Mouse (Mus musculus) bone marrow macrophage, adult 2 months (primary cell): Measurements from ENCODE around the gene Slc35g2. TPM values are rescaled to one million over a fixed set of nuclear protein-coding genes. Genes with fewer than 3 reads are reported as not detected.
A peak's percentile ranks its signal among the peaks of the same experiment; 100 is the strongest.

Source experiments
- H3K27ac ChIP-seq: 2 replicates; pipeline ENCODE4 v1.5.1; 2012; ENCODE audit warnings: low read depth, low read length; ENCODE audit not compliant: insufficient read depth
- H3K4me1 ChIP-seq: 2 replicates; pipeline ENCODE4 v1.6.1; 2012; ENCODE audit warnings: low read length; ENCODE audit not compliant: control insufficient read depth, insufficient read depth
- H3K4me3 ChIP-seq: 2 replicates; pipeline ENCODE4 v1.5.1; 2012; ENCODE audit warnings: mild to moderate bottlenecking, low read length, moderate library complexity; ENCODE audit not compliant: insufficient read depth
- CTCF ChIP-seq: IDR thresholded peaks from 2 replicates; pipeline ENCODE4 v1.5.1; 2012; ENCODE audit warnings: low read depth, mild to moderate bottlenecking, low read length, moderate library complexity
- POLR2A ChIP-seq: IDR thresholded peaks from 2 replicates; pipeline ENCODE4 v1.6.1; 2012; ENCODE audit warnings: mild to moderate bottlenecking, low read depth, low read length, borderline replicate concordance
- polyA plus RNA-seq: library from polyadenylated mRNA; stranded (reverse); fragments of >200 nt; gene quantifications from 2 replicates; pipeline ENCODE4 v1.2.4, GENCODE M21; 2012; ENCODE audit not compliant: missing spikeins, insufficient read depth, insufficient read length

Slc35g2 gene
- not detected in 2 replicates for polyA plus RNA-seq

DNA sequence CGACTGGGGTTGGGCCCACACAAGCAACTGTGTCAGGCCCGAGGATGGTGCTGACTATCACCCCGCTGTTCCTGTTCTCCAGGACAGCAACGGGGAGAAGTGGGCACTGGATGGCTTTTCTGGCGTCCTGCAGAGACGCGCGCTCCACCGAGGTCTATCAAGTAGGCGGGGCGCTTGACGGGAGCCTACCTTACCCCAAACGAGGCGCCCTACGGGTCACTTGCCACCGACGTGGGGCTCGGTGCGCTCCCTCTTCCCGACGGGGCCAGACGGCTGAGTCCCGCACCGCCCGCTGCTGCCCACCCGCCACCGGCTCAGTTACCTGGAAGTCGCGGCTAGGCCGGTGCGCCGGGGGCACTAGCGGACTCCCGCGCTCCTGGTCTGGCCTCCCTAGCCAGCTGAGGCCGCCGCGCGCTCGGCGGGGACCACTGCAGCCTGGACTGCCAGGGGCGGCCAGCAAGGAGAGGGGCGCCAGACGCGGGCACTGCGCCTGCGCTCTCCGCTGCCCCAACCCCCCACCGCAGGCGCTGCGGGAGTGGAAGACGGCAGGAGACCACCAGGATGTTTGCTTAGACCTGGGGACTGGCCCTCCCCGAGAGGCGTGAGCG is at the start of gene Slc35g2:
TSS of gene Slc35g2 (minus strand) at position 465 of the 608 bp plus-strand sequence.
- peaks cover 4% of the 10 kb centered on the region; the same call in 1 of the 2 replicates for H3K4me1 ChIP-seq
- H3K4me3 ChIP-seq, result peak within 1 kb of the TSS; percentile 63
- H3K27ac ChIP-seq, result no peak within 1 kb of the TSS
- TF ChIP-seq POLR2A, result no peak
- TF ChIP-seq CTCF, result no peak

DNA sequence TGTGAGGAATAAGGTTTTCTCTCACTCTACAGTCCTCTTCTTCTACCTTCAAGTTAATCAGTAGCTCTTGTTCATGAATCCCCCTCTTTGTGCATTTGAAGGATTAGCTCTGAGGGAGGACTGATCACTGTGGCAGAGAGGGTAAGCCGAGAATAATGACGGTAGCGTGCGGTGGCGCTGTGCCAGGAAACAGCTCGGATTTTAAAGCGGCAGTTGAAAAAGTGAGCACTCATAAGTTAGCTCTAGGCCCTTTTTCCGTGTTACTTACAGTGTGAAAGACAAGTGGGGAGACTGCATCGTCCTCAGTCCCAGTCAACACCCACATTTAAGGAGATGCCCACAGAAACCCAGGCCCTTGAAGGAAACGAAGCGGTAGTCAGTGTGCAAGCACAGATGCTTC is 46.1 kb upstream of the Slc35g2 start:
- TF ChIP-seq POLR2A (no peak), CTCF (no peak)
- Histone ChIP-seq H3K27ac (no peak overlapping the region), H3K4me3 (no peak overlapping the region), H3K4me1 (no peaks in the 10 kb centered on the region)

DNA sequence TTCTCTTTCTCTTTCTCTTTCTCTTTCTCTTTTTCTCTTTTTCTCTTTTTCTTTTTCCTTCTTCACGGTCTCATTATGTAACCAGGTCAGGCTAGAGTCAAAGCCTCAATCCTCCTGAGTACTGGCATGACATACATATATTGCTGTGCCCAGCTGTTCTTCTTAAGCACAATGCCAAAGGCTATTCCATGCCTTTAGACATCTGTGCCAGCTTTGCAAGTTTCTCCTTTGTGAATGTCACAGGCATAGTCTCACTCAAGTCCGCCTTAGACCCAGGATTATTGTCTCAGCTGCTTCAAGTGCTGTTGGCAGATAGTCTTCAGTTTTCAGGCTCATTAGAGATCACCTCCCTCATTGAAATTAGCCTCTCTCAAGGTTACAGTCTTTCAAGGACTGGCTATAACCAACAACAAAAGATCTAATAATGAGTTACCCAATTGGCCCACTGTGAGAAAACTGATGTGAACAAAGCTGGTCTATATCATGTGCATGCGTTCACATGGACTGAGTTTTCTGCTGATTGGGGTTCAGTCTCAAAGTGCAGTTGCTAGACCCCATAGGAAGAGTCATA is 42.7 kb upstream of the Slc35g2 start:
- no peaks in the 10 kb centered on the region for H3K4me1 ChIP-seq
- no peak for TF ChIP-seq CTCF
- H3K4me3 ChIP-seq, result no peak overlapping the region
- no peak overlapping the region for H3K27ac ChIP-seq

DNA sequence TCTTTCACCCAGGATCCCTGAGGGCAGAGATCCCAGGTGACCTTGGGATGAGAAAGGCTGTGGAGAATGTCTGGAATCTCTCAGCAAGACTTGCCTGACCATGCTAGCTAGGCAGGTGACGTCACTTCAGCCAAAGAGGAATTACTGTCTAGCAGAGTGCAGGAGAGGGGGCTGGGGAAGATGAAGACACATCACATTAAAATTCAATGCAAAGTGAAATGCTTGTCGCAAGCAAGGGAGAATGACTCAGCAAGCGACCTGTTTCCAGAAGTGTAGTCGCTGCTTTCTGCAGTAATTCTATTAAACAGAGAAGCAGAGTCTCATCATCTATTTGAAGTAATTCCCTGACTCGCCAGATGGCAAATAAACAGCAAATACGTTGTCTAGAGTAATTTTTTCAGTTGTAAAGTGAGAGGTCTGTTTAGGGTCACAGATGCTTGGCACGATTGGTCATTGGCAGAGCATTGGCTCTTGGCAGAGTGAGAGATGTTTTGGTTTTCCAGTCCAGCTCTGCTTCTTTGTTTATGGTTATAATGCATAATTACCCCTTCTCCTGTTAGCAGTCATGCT is 35.2 kb upstream of the Slc35g2 start:
- Histone ChIP-seq H3K4me1 (peaks cover 8% of the 10 kb centered on the region), H3K4me3 (no peak overlapping the region), H3K27ac (no peak overlapping the region)
- no peak for TF ChIP-seq CTCF
- no peak for TF ChIP-seq POLR2A

DNA sequence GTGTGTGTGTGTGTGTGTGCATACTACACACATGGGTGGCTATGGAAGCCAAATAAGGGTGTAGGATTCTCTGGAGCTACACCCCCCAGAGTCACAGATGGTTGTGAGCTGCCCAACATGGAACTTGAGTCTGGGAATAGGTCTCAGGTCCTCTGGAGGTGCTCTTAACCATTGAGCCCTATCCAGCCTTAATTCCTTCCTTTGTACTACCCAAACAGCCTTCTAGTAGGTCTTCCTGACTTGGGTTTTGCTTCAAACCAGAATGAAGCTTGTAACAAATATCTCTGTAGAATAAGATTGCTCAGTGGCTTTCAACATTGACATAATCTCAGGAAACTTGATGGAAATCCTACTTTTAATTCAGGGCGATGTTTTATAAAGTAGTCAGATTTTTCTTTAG is 34.6 kb upstream of the Slc35g2 start:
- TF ChIP-seq POLR2A, result no peak
- no peak for TF ChIP-seq CTCF
- peaks cover 8% of the 10 kb centered on the region for H3K4me1 ChIP-seq
- no peak overlapping the region for H3K27ac ChIP-seq
- no peak overlapping the region for H3K4me3 ChIP-seq

DNA sequence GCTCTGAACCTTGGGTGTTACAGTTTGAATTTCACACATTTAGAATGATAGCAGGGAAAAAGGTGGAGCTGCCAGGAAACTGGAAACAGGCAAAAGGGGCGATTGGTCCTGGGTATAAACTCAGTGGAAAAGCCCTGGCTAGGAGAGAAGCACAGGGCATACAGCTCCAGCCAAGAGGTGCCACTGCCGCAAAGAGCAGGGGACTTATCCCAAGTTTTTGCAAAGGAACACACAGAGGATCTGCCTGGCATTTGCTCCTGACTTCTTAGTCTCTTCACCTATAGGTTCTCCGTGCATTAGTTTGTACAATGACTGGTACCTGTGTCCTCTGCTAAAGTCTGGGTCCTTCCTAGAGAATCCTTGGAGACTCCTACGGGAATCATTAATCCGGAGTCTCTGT is 32.3 kb upstream of the Slc35g2 start:
- Histone ChIP-seq H3K4me3 (no peak overlapping the region), H3K27ac (no peak overlapping the region), H3K4me1 (peaks cover 8% of the 10 kb centered on the region)
- TF ChIP-seq CTCF (no peak), POLR2A (no peak)

DNA sequence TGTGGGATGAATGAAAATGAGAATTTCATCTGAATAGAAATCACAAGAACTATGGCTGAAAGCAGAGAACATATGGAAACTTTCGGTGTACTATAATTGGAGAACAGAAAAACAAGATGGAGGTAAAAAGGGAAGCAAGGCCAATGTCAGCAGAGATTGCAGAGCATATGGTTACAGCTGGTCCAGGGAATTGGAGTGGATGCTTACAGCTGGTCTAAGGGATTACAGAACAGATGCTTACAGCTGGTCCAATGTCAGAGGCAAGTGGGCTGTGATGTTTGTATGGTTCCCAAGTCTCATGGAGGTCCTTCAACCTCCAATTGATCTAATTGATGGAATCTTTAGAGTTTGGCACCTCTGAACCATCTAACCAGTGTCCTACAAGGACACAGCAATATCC is 31.2 kb upstream of the Slc35g2 start:
- peaks cover 8% of the 10 kb centered on the region for H3K4me1 ChIP-seq
- TF ChIP-seq CTCF (no peak), POLR2A (no peak)
- H3K27ac ChIP-seq, result no peak overlapping the region

DNA sequence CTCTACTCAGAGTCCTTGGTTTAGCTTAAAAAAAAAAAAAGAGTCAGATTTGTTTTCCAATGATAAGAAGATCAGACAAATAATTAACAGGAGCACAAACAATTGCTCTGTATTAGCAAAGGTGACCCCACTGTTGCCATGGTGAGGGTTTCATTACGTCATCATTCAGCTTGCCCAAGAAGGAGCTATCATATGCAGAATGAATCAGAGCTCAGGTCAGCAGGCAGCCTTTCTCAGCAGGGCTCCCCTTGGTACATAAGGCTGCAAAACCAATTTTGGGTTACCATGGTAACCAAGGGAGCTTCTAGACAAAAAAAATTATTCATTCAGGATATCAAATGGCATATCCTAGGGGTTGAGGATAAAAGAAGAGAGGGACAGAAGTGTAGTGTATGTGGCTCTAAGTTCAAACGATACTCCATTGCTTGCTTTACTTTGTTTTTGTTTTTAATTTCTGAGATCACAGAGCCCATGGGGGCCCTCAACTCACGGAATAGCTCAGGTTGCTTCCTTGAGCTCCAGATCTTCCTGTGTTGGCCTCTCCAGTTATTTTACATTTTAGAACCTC is 29.0 kb upstream of the Slc35g2 start:
- Histone ChIP-seq H3K4me1 (no peaks in the 10 kb centered on the region), H3K4me3 (no peak overlapping the region), H3K27ac (no peak overlapping the region)
- TF ChIP-seq POLR2A (no peak), CTCF (no peak)

More for the DNA sequence above, 31.2 kb upstream of the Slc35g2 start:
- no peak overlapping the region for H3K4me3 ChIP-seq

DNA sequence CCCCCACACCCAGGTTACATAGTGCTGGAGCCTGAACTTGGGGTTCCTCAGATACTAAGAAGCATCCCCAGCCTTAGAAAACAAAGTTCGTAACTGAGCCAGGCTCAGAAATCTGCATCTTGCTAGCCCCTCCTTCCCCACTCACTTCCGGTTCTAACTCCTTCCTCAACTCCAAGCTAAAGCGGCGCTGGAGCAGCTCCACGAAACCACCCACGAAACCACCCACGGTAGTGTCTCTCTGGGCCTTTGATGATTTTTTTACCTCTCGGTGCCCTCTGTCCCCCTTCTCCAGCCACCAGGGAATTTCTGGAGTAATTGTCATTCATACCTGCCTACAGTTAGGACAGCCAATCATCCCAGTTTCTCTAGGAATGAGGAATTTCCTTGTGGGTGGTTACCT is 26.7 kb upstream of the Slc35g2 start, which contains the start of gene Stag1:
TSS of gene Stag1 (plus strand) at position 253 of the 400 bp plus-strand sequence.
- H3K4me1 ChIP-seq, result no peaks in the 10 kb centered on the region
- TF ChIP-seq POLR2A, result no peak
- no peak for TF ChIP-seq CTCF
- no peak within 1 kb of the TSS for H3K4me3 ChIP-seq
- H3K27ac ChIP-seq, result no peak within 1 kb of the TSS

DNA sequence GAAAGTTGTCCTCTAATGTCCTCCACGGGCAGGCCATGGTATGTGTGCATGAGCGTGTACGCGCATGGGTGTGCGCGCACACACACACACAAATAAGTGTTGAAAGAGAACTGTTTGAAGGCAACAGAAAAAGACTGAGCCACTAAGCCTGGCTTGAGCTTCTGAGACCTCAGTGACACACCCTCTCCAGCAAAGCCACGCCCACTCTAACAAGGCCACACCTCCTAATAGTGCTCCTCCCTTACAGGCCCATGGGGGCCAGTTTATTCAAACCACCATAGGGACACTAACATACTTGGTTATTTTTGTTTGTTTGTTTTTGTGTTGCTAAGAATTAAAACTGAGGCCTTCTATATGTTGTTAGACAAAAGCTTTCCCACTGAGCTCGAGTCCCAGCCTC is 25.4 kb upstream of the Slc35g2 start:
- Histone ChIP-seq H3K4me3 (no peak overlapping the region), H3K27ac (no peak overlapping the region), H3K4me1 (0 out of 2 replicates have a peak, but pooled peaks cover 2% of the 10 kb centered on the region)
- TF ChIP-seq CTCF (no peak), POLR2A (no peak)
